Mouse (Mus musculus) spleen, adult 18-20 months (tissue): ENCODE data around the gene Cacnb4.

Experiments used
- DNase-seq, 2 experiments: peaks; one replicate each; pipeline ENCODE4 v3.0.0; 2022; ENCODE audit warnings: mixed read lengths in 2 of 2

The Cacnb4 gene

DNA sequence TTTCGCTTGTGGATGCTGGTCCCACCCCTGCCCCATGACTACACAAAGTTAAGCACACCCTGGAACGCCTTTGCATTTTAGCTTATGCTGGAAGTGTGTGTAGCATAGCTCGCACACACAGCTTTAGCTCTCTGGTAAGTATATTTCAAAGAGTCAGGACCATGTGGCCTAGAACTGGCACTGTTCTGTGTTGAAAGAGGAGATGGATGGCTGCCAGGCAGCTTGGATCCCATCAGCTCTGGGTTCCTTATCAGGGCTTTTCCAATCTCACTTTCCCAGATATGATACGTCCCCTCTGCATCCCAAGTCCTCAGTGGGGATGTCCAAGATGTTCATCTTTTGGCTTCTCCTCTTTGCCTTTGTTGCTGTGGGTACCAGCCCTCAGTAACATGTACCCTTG, 157.9 kb downstream of the Cacnb4 start:
- no peak for DNase-seq

DNA sequence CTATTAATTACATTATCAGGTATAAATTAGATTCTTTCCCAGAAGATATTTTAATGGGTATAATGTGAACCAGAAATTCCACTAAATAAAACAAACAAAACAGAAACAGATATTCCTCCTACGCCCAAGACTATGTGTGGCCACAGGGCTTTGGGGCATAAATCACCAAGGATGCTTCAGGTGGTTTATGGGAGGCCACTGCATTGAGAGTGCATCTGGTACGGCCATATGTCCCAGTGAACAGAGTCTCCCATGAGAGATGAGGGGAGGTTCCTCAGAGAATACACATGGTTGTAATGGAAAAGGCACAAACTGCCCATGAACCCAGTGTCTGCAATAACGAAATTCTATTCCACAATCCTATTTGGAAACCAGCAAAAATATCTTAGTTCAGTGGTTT, 160.1 kb downstream of the Cacnb4 start:
- no peak for DNase-seq

DNA sequence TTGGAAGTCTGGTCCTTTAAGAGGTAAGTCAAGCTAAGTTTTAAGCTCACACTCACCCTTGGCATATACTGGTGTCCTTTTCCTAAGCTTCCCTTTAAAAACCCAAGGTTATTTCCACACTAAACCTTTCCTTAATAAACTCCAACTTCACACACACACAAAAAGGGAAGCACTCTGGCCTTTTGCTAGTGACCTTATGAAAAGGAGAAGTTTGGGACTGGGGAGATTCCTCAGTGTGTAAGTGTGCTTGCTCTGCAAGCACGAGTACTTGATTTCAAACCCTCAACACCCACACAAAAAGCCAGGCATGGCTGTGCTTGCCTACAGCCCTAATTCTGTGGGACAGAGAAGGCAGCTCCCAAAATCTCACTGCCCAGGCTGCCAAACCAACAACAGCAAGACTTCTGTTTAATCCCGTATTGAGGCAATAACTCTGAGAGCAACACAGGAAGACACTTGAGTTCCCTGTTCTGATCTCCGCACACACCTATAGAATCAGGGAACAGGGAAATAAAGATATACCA, 163.7 kb downstream of the Cacnb4 start:
- no peak for DNase-seq

DNA sequence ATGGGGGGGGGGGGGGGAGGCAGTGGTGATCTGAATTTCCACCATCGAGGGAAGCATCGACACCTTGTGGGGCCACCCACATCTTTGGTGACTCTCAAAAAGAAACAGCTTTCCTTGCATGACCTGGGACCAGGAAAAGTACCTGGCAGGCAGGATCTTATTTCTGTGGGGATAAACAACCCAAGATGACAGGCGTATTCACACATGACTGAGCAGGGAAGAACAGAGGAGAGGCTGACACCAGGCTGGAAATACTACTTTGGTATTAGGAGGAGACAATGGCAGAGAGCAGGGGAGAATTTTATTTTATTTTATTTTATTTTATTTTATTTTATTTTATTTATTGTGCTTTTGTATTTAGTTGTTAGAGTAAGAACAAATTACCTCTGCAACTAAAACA, 164.4 kb downstream of the Cacnb4 start:
- no peak for DNase-seq

DNA sequence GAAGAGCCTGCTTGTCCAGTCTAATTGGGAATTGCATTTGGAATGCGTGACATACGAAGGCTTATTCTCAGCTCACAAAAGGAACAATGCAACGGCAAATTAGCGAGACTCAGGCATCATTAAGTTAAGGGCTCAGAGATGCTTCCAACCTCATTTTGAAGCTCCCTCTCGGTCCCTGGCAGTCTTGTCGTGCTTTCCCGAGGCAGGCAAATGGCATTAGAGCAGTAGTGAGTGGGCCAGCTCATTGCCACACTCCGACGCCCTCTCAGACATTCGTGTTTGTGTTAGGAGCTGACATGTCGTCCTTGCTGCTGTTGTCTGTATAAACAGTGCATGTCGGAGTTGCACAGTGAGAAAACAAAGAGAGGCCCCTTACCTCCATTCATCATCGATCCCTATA, 164.8 kb downstream of the Cacnb4 start:
- no peak for DNase-seq

DNA sequence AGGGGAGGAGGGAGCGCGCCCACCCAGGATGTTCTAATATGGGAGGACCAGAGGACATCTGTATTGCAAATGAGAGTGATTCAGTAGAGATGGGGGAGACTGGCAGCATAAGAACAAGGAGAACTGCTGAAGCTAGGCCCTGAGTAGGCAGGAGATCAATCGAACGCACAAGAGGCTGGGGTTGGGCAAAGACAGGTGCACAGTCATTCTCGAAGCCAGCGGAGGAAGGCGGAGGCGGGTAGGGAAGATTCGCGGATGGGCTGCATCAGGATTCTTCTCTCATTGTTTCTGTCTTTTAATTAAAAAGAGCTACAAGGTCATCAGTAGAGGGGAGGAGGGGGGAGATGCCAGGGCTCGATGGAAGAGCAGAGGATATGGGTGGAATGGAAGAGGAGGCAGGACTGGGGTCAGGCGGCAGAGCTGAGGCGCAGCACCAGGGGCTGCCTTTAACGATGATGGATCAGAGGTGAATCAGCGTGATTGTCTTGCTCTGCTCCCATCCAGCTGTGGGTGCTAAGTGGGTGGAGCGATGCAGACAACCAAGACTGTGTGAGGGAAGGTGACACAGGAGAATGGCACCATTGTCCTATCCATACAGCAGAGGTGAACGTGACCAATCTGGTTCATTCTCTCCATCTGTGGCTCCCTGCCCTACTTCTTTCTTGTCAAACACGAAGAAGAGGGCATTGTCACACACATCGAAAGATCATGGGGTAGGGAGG, 166.7 kb downstream of the Cacnb4 start:
- no peak for DNase-seq

DNA sequence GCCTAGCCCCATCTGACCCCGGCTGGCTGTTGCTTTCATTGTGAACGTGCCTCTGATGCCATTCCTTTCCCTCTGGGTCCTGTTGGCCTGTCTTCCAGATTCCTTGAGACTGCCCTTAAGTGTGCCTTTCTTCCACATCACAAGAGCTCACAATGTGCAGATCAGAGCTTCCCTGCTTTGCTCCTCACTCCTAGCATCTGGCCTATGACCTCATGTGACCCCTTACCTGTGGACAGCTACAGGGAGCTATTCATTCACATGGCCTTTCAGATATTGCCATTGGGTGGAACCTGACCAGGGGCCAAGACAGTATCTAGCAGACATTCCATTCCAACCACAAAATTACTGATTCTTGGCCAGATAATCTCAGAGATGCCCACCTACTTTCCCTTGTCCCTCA, 171.5 kb downstream of the Cacnb4 start:
- no peak for DNase-seq

DNA sequence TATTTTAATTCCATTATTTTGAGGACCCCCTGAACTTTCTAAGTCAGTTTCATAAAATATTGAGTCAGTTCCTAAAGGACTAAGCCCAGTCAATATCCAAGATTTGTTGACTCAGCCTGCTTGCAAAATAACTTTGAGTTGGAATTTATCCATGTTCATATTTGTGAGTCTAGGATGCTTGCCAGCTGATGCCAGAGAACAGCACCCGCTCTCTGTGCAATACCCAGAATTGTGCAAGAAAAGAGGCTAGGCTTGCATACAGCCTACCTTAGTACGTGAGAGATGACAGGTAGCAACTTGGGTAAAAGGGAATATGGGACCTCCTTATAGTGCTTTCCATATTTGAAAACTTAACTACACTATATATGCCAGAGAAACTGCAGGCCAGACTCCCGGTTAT, 171.9 kb downstream of the Cacnb4 start:
- no peak for DNase-seq

DNA sequence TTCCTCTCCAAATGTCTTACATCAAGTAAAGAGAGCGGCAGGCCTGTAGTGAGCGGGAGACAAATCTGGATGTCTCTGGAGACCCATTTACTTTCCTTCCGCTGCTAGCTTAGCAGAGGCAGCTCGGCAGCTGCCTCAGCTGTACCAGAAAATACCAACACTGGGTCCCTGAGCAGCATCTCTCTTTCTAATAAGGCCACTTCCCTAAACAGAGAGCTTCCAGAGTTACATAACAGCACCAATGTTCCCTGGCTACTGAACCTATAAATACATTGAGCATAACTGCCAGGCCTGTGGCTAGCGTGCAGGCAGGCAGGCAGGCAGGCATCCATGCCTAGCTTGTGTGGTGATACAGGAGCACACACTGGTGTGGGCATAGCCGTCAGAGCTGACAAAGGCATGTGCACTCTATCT, 176.8 kb downstream of the Cacnb4 start:
- no peak for DNase-seq

DNA sequence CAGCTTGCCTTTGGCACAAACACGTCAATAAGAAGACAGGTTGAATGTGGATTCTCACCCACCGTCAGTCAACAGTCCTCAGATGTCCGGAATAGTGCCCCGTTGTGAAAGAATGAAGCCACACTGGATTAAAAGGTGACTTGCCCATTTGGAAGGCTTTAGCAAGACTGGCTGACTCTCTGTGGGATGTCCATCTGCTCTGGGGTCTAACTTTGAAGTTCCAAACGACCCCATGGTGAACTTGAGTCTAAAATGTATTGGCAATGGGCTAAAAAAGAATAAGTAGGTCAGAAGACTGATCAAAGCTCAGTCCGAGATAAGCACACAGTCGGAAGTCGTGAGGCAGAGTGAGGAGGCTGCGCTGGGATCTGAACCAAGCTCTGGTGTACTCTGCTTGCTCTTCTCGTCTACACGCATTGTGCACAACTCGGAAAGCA, 177.5 kb downstream of the Cacnb4 start:
- no peak for DNase-seq

DNA sequence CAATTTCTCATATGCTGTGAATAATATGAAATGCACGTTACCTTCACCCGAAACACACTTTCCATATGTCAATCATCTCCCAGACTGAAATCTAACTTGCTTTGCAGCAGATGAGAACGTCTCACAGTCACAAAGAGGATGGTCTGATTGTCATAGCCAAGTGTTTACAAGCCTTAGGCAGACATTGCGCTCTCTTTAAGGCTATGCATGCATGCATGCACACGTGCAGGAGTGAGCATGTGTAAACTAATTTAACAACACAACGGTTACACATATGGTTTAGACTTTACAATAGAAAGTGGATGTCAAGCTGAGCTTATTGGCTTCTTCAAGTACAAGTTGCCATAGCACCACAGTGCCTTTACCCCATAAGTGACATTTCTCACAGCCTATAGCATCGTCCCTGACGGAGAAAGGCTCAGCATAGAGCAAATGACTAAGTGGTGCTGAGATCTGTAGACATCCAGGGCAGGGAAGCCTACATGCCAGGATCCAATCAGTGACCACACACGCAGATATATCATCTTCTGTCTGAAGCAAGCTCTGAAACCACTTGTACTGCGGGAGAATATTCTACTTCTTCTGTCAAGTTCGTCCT, 181.4 kb downstream of the Cacnb4 start:
- no peak for DNase-seq

DNA sequence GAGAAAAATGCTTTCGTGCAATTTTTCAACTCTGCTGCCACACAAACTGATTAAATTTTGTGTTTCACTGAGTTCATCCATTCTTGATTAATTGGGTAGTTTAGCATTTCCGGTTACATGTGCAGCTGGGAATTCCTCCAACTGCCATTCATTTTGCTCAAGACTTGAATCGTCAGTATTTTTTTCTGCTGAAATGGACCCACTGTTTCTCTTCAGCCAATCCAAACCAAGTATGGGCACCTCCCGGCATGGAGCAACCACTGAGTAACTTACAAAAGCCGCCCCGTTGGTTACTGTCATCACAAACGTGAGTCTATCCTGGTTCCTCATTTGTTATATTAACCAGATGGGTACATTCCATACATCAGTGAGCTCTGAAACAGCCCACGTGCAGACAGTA, 182.4 kb downstream of the Cacnb4 start:
- no peak for DNase-seq

DNA sequence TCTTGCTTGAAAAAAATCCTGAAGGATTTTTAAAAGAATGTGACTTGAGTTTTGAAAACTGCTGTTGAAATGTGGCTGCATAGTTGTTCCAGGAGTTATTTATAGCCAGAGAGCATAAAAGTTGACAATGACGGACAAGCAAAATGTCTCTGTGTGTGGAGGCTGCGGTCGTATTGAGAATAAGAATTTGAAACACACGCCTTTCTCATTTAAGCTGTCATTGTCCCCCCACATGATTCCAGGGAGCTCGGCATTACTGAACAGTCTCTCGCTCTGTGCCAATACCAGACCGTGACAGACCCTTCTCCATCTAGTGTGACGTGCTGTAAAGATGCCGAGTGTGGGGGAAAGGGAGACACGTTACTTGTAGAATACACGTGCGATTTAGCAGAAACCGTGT, 183.8 kb downstream of the Cacnb4 start:
- DNase-seq: no peak

DNA sequence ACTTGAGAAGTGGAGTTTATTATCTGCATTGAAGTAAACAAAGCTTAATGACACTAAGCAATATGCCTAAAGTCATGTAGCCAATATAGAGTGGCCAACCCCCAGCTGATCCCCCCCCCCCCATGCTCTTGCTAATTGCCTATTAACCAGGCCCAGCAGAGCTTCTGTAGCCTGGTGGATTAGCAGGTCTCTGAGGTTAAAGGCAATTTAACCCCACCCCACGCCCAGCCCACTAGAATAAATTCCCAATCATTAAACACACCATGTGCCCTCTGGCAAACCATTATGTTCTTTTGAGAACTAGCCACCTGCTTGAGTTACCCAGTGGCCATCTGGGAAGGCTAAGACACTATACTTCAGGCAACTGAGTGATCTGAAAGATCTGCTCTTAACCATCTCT, 186.8 kb downstream of the Cacnb4 start:
- no peak for DNase-seq

DNA sequence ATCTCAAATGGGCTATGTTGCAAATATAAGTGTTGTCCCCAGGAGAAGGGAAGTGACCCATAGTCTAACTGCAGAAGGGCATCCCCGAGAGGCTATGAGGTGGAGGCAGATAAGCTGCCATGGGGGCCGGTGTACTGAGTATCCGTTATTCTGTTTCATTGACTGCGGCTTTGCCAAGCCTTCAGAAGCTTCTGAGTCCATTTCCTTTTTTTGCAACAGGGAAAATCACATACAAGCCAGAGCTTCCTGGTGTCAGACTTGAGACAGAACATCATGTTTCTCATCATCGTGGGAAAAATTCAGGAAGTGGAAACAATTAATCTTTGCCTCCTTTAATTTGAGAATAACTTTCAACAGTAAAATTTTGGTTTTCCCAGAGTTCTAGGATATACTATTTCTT, 193.1 kb downstream of the Cacnb4 start:
- DNase-seq: no peak

DNA sequence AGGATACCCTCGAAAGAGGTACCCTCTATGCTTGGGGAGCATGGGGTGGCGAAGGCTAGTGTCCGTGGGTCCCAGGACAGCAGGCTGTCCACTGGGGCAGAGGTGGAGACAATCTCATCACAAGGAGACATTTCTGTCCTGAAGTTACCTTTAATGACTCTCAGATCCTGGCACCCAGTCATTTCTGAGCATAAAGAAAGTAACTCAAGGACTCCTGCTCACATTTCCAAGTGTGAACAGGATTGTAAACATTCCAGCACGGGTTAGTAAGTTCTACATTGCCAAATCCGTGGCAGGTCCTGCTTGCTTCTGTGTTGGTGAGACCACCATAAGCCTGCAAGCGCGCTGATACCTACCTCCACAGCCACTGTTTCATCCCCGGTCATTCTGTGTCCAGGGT, 196.2 kb downstream of the Cacnb4 start:
- no peak for DNase-seq

DNA sequence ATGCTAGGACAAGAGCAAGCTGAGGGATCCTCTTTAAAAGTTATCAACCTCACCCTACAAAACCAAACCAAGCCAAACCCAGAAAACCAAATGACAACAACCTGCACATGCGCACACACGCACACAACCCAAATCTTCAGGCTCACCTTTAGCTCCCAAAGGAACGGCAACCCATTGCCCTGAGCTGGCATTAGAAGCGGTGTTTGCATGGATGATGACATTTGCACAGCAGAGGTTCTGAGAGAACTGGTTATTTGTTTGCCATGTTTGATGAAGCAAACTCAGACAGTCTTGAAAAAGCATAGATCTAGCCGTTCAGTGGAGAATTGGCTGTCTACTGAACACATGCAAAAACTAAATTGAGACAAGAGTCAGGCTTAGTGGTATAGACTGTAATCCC, 198.1 kb downstream of the Cacnb4 start:
- no peak for DNase-seq

DNA sequence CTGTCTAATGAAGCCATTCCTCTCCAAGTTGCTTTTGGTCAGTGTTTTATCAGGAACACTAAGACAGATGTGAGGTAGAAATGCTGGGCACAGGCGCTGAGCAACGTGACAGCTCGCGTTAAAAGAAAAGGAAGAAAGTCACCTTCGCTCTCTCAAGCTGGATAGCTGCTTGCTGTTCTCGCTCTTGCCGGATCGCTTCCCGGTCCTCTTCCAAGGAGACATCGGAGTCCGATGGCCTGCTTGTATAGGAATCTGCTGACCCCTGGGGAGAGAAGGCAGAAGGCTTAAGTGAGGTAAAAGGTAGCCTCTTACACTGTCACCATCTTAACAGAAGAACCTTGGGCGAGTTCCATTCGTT, 199.1 kb downstream of the Cacnb4 start:
- DNase-seq: no peak

DNA sequence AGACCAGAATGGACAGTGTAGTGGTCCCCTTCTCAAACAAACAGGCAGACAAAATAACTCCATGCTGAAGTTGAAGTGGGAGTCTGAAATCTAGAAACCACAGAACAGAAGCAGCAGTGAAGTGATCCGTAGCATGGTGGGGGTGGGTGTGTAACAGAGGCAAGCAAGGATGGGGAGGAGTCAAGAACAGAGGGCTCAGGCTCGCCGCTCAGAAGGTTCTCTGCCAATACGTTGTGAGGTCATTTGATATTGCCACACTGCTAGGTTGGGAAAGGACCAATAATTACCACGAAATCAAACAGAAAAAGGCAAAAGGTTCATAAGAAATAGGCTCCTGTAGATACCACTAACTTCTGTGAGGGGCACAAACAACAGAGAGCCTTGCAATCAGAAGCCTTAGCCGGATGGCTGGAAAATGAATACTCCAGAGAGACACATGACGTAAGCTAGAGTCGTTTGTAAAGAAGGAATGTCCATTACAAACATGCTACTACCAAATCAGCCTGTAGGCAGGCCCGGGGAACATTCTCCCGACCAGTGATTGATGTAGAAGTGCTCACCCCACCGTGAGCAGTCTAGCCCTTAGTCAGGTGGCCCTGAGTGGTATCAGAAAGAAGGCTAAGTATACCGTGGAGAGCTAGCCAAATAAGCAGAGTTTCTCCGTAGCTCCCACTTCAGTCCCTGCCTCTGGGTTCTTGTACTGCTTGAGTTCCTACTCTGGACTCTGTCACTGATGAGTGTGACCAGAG, 199.7 kb downstream of the Cacnb4 start:
- no peak for DNase-seq

DNA sequence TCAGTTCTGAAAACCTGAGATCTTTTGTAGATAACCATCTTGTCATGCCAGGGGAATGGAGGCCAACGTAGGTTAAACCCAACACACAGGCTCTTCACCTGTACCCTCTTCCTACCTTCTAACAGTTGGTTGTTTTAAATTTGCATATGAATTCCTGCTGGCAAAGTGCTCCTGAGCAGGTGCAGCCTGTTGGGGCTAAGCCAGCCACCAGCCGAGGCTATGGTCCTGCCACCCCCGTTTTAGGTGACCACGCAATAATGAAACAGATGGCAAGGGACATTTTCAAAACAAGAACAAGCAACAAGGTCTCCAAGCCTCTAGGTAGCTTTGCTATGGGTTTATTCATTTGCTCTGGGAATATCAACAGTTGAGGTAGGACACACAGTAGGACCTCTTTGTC, 200.8 kb downstream of the Cacnb4 start:
- DNase-seq: no peak

DNA sequence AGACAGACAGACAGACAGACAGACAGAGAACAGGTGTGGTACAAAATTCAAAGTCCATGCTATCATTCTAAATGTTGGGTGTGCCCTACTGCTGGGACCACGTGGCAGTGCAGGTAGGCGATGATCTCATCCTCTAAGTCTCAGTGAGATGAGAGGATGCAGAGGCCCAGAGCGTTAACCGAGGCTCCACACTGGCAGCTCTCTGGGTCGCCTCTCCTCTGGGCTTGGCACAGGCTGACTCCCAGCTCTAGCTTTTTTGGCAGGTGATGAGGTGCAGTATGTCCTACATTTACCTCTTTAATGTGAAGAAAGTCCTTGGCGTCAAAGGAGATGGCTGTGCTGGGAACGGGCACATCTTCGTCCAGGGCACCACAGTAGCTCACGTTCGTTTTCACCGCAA, 202.1 kb downstream of the Cacnb4 start:
- DNase-seq: no peak

DNA sequence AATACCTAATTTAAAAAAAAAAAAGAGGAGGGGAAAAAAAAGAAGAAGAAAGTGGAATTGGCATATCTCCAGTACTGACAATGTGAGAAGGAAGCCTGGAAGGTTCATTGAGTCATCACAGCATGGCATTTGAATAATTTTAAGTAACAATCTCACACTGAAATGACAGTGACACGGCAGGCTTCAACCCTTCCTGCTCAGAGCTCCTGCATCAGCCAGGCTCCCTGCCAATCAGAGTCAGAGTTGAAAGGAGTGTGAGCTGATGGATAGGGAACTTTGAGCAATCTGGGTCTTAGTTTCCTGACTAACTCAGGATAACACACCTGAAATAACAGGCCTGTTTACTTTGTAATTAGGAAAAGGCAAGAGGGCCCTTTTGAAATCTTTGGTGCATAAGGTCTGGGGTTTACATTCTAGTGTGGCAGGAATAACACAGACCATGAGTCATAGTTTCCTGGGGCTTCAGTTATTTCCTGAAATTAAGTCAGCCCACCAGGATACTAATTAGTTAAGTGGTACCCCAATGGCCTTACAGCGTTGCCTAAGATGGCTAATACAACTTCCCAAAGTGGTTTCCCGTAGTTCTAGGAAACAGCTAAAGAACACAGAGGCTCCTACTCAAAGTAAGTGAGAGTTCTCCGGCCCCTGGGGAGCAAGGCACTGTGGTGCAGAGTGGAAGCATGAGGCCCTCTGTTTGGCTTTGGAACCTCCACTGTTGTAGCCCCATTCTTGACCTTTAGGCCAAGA, 204.9 kb downstream of the Cacnb4 start:
- no peak for DNase-seq

DNA sequence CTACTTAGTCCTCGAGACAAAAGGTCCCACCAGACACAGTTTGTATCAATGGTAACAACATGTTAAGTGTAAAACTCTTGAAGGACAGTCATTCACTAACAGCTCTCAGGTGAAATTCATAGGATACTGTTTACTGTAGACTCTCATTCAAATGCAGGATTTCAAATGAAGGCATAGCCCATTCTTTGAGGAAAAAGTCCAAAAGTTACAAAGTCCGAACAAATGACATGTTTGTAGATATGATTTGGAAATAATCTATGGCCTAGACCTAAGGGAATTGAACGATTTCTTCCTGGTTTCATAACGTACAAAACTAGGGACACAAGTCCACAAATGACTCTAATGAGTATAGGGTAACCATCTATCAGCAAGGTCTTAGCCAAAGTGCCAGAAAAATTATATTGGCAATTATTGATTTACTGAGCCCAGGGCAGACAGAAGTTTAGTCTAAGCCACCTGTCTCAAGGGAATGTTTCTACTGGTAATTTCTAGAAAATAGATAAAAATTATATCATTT, 206.5 kb downstream of the Cacnb4 start:
- no peak for DNase-seq
